Mouse (Mus musculus): ENCODE data around the gene Atic.

The Atic gene

GRCm38 (mm10) chr1:71594268-71594667 is 37.3 kb downstream of the Atic start:
- DNase-seq (ENCODE audit: low read depth, low spot score) = no peak

DNA sequence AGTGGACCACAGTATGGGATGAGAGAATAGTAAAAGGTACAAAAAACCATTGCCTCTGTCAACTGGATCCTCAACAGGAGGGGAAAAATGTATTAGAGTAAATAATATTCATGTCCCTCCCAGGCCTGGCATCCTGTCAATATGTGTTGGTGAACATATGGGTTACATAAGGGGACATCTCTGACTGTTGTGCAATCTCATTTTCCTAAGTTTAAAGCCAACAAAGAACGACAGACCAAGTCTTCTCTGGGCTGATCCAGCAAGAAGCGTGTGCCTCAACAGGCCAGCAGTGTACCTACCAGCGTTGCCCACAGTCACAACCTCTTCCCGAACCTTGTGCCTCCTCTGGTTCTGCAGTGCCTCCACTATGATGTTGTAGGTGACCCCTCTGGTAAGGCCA is 38.4 kb downstream of the Atic start:
- no peak for DNase-seq (ENCODE audit: low read depth, low spot score)

DNA sequence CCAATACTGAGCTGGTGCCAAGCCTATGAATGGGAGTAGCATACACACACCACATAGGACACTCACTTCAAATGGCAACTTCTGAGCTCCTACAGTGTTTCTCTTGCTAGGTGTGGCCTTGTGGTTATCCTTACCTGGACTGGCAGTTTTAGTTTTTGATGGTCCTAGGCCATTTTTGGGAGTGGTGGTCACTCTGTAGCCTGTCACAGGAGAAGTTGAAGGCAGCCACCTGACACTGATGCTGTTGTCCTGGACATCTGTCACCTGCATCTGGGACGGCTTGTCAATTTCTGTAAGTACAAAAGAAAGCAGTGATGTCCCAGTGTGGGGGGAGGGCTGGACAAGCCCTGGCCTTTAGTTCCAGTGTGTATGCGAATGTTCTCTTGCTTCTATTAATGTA is 48.8 kb downstream of the Atic start:
- no peak for DNase-seq (ENCODE audit: low read depth, low spot score)

DNA sequence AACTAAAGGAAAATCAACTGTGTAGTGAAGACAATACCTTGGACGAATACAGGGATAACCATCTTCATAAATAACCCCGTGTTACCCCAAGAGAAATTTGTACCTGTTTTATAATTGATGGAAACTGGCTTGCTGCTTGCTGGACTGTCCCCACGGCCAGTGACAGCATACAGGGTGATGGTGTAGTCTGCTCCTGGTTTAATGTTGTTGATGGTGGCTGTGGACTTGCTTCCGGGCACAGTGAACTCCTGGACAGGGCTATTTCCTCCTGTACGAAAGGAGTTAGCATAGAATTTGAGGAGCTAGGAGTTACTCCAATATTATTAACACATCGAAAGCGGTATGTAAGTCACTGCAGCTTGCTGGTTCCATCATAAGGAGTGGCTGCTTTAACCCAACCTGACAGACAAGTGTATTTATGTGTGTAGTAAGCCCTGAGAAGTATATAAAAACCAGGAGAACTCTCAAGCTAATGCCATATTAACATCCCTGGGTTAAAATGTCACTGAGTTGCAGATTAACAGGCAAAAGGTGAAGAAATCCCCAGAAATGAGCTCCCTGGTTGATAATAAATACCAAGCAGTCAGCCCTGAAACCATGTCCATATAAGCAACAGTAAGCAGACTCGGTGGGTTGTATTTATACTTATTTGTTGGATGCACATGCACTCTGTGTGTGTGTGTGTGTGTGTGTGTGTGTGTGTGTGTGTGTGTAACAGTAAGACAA is 49.8 kb downstream of the Atic start:
- no peak for DNase-seq (ENCODE audit: low read depth, low spot score)

DNA sequence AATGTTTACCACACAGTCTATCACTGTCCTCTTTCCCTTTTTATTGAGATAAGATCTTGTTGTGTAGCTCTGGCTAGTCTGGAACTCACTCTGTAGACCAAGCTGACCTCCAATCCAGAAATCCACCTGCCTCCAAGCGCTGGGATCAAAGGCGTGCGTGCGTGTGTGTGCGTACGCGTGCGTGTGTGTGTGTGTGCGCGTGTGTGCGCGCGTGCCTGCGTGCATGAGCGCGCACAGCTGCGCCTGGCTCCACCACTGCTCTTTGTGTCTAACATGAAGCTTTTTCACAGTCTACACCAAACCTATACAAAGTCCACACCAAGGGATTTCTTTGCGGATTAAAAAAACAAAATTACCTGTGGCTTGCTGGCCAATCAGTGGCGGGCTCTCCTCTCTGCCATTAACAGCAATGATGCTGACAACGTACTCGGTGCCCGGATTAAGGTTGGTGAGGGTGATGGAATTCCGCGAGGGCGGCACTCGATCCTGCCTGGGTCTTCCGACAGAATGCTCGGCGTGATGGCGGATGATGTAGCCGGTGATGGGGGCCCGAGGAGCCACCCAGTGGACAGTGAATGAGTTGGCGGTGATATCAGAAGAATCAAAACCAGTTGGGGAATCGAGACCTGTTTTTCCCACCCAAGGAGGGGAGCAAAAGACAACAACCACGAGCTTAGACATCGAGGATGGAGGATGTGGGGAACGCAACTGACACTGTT is 52.3 kb downstream of the Atic start:
- DNase-seq (ENCODE audit: low read depth, low spot score) = no peak

DNA sequence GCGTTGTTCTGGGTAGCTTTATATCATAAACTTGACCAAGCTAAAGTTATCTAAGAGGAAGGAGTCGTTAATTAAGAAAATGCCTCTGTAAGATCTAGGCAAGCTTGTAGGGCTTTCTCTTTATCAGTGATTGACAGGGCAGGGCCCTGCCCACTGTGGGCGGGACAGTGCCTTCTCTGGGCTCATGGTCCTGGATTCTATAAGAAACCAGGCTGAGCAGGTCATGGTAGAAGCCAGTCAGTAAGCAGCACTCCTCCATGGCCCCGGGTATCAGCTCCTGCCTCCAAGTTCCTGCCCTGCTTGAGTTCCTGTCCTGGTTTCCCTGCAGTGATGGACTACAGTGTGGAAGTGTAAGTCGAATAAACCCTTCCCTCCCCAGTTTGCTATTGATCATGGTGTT is 53.0 kb downstream of the Atic start:
- no peak for DNase-seq (ENCODE audit: low read depth, low spot score)

DNA sequence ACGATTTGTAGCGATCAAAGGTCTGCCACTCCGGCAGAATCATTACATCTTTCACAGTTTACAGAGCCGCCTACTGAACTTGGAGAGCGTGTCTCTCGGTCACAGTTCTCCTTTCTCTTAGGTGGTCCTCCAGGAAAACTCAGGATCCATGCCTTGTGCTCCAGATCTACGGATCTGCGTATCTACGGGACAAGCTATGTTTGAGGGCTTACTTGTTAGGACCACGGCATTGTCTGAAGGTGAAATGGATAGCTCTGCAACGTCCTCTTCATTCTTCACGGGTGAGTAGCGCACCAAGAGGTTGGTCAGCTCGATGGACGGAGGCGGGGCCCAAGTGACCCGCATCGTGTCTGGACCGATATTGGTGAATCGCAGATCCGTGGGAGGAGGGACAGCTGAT is 55.3 kb downstream of the Atic start:
- no peak for DNase-seq (ENCODE audit: low read depth, low spot score)

GRCm38 (mm10) chr1:71614545-71615246 is 57.7 kb downstream of the Atic start:
- DNase-seq (ENCODE audit: low read depth, low spot score) = no peak

- DNase-seq (ENCODE audit: low read depth, low spot score) = no peak
Observed at GRCm38 (mm10) chr1:71621526-71621925, 64.6 kb downstream of the Atic start.

GRCm38 (mm10) chr1:71623625-71624024 is 66.7 kb downstream of the Atic start:
- no peak for DNase-seq (ENCODE audit: low read depth, low spot score)

Data from c-Kit-negative CD71-positive TER-119-positive erythroid progenitor cells, embryonic 14.5 days (primary cell).